Mouse (Mus musculus) kidney, adult 2 months (tissue): ENCODE measurements around the gene Enthd1. TPM values are rescaled to one million over a fixed set of nuclear protein-coding genes. Genes with fewer than 3 reads are reported as not detected.
A peak's percentile ranks its signal among the peaks of the same experiment; 100 is the strongest.

Experiments used
- DNase-seq: peaks from one replicate; pipeline ENCODE4 v3.0.0; 2021
- H3K27ac ChIP-seq: fragments of 200-500 bp; 2 replicates; pipeline ENCODE4 v1.5.1; 2012; ENCODE audit warnings: low read depth, low read length, control low read depth, inconsistent platforms; ENCODE audit not compliant: insufficient read depth
- H3K27me3 ChIP-seq: fragments of 200-500 bp; replicated peaks from 2 replicates; pipeline ENCODE4 v1.6.1; 2012; ENCODE audit warnings: mild to moderate bottlenecking, moderate library complexity, low read length, inconsistent platforms; ENCODE audit not compliant: control insufficient read depth, insufficient read depth
- H3K36me3 ChIP-seq: fragments of 200-500 bp; 2 replicates; pipeline ENCODE4 v1.6.1; 2012; ENCODE audit warnings: mild to moderate bottlenecking, moderate library complexity, low read length, inconsistent platforms; ENCODE audit not compliant: control insufficient read depth, insufficient read depth
- H3K4me1 ChIP-seq: fragments of 200-500 bp; 2 replicates; pipeline ENCODE4 v1.6.1; 2011; ENCODE audit warnings: low read length; ENCODE audit not compliant: control insufficient read depth, insufficient read depth
- H3K4me3 ChIP-seq: fragments of 200-500 bp; 2 replicates; pipeline ENCODE4 v1.5.1; 2011; ENCODE audit warnings: mild to moderate bottlenecking, low read depth, low read length, control low read depth; ENCODE audit not compliant: insufficient read depth
- CTCF ChIP-seq: fragments of 200-500 bp; conservative IDR thresholded peaks from 2 replicates; pipeline ENCODE4 v1.5.1; 2011; ENCODE audit warnings: low read depth, mild to moderate bottlenecking, control low read depth, low read length, moderate library complexity, mixed read lengths; ENCODE audit not compliant: insufficient read depth, insufficient read length
- POLR2A ChIP-seq: fragments of 200-500 bp; IDR thresholded peaks from one replicate; pipeline ENCODE4 v1.6.1; 2011; ENCODE audit warnings: low read depth, low read length, control low read depth
- WGBS: fragments of 180-500 bp; shearing (Covaris S2); methylation state at CpG from one replicate; pipeline ENCODE4 v1.1.7; 2018; 5-methylcytosine and 5-hydroxymethylcytosine counted together
- polyA plus RNA-seq: library from polyadenylated mRNA; depleted of rRNA; stranded (reverse); fragments of >200 nt; gene quantifications from 2 replicates; pipeline ENCODE4 v1.2.3, GENCODE M21; 2012

The Enthd1 gene
- polyA plus RNA-seq, 1 experiment: not detected

DNA sequence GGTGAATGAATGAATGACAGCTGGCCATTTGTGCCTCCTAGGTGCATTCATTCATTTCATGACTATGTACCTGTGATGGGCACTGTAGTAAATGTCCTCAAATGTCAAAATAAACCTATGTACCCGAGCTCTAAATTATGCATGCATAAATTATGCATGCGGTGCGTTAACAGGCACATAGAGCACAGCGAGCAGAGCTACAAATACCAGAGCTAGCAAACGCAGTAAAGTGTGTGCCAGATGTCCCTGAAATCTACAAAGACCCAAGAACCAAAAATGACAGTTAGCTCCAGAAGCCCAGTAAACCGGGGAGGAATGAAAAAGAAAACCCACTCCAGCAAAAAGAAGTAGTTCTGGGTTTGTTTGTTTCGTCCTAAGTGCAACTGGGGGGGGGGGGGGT is 36.5 kb upstream of the Enthd1 start:
- Histone ChIP-seq H3K4me1 (no peaks in the 10 kb centered on the region), H3K27ac (no peak overlapping the region), H3K36me3 (no peaks in the 10 kb centered on the region), H3K4me3 (no peak overlapping the region), H3K27me3 (no peaks in the 10 kb centered on the region)
- DNase-seq: no peak
- WGBS: 59% methylated on average over 7 of the region's 7 CpGs
- TF ChIP-seq CTCF: no peak
- no peak for TF ChIP-seq POLR2A

DNA sequence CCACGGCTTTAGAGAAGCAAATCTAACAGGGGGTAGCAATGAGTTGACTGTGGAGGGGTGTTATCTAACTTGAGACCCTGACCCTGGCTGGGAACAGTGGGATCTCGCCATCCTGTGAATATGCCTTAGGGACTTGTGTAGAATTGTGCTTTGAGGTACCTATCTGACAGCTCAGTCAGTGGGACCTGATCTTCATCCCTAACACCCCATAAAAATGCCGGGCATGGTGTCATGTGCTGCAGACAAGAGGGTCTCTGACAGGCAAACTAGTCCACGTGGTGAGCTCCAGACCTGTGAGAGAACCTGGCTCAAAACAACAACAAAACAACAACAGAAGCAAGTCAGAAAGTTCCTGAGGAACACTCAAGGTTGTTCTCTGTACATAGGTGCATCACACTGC is 34.9 kb upstream of the Enthd1 start:
- no peak for DNase-seq
- H3K27me3 ChIP-seq: no peaks in the 10 kb centered on the region
- H3K27ac ChIP-seq: no peak overlapping the region
- no peaks in the 10 kb centered on the region for H3K4me1 ChIP-seq
- H3K4me3 ChIP-seq: no peak overlapping the region
- no peaks in the 10 kb centered on the region for H3K36me3 ChIP-seq
- TF ChIP-seq CTCF: no peak
- TF ChIP-seq POLR2A: no peak
- 78% methylated on average over 4 of the region's 4 CpGs for WGBS

DNA sequence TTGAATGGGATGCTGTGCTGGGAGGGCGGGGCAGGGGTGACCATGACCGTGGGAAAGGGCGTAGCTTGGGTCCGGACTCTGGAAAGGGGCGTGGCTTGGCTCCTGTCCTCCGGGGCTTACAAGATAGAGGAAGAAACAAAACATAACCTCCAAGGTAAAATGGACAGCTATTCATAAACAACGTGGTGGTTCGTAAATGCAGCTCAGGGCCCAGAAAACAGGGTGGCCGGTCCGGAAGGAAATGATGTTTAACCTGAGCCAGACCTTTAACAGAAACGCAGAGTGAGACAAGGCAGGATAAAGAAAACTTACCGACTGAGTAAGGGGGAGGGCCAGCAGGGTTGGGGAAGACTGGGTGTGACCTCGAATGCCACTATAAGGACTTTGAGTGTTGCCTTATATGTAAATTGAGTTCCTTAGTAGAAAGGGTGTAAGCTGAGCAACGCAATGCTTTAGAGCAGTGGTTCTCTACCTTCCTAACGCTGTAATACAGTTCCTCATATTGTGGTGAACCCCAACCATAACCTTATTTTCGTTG is 34.3 kb upstream of the Enthd1 start:
- Histone ChIP-seq H3K4me3 (no peak overlapping the region), H3K4me1 (no peaks in the 10 kb centered on the region), H3K36me3 (no peaks in the 10 kb centered on the region), H3K27ac (no peak overlapping the region), H3K27me3 (no peaks in the 10 kb centered on the region)
- TF ChIP-seq POLR2A (no peak), CTCF (no peak)
- DNase-seq: peak; percentile 66
- 25% methylated on average over 16 of the region's 16 CpGs for WGBS

DNA sequence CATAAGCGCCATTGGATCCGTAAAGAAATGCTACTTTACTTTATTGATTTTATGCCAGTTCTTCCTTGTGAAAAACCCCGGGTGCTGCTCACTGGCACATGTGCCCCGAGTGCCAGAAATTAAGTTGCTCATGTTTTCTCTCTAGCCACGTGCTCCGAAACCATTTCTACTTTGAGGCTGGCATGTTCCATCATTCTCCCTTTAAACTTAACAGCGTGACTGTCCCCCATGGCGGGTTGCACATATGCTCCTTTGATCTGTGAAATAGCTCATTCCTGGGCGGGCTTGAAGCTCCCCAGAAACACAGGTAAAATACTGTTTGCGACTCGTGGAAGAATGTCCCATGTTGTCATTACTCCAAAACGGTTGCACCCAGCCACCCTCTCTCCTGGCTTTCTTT is 33.8 kb upstream of the Enthd1 start:
- H3K4me3 ChIP-seq: no peak overlapping the region
- peak; percentile 3 for DNase-seq
- no peaks in the 10 kb centered on the region for H3K27me3 ChIP-seq
- H3K4me1 ChIP-seq: no peaks in the 10 kb centered on the region
- WGBS: 31% methylated on average over 12 of the region's 12 CpGs
- TF ChIP-seq POLR2A (no peak), CTCF (no peak)
- H3K27ac ChIP-seq: no peak overlapping the region
- H3K36me3 ChIP-seq: no peaks in the 10 kb centered on the region

DNA sequence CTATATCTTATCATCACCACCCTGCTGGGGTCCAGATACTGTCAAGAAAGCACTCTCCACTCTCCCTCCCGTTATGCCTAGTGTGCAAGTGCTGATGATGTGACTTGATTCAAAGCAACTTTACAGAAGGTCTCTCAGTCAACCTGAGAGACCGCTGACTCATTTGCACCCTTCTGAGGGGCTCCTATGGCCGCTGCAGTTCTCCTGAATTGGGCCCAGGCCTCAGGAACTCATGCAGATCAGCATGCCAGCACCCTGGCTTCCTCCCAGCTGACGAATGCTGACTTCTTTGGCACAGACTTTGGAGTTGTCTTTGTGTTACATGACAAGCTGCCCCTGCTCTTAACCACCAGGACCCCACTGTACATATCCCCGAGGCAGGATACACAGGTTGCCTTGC is 28.9 kb upstream of the Enthd1 start:
- H3K4me3 ChIP-seq: no peak overlapping the region
- no peak overlapping the region for H3K27ac ChIP-seq
- no peaks in the 10 kb centered on the region for H3K4me1 ChIP-seq
- TF ChIP-seq CTCF: no peak
- no peak for TF ChIP-seq POLR2A
- WGBS: 56% methylated on average over 5 of the region's 5 CpGs
- H3K36me3 ChIP-seq: no peaks in the 10 kb centered on the region
- no peaks in the 10 kb centered on the region for H3K27me3 ChIP-seq
- no peak for DNase-seq

DNA sequence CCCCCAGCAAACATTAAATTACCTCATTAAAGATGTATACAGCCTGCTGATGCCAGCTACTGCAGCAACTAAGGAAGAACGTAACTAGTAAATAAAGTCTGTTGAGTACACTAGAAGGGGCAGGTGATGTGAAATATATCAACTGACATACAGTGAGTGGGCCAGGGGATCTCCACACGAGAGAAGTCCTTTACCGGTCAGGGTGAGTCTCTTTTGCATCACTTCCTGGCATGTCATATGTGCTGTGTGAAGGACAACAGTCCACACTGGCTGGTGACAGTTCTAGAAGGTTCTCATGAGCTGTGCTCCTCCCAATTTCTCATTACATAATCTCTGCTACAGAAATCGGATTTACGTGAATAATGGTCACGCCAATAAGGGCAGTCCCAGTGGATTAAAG is 27.8 kb upstream of the Enthd1 start:
- Histone ChIP-seq H3K4me3 (no peak overlapping the region), H3K27ac (no peak overlapping the region), H3K36me3 (no peaks in the 10 kb centered on the region), H3K27me3 (no peaks in the 10 kb centered on the region), H3K4me1 (no peaks in the 10 kb centered on the region)
- DNase-seq: no peak
- no peak for TF ChIP-seq CTCF
- no peak for TF ChIP-seq POLR2A
- WGBS: 80% methylated on average over 6 of the region's 6 CpGs

DNA sequence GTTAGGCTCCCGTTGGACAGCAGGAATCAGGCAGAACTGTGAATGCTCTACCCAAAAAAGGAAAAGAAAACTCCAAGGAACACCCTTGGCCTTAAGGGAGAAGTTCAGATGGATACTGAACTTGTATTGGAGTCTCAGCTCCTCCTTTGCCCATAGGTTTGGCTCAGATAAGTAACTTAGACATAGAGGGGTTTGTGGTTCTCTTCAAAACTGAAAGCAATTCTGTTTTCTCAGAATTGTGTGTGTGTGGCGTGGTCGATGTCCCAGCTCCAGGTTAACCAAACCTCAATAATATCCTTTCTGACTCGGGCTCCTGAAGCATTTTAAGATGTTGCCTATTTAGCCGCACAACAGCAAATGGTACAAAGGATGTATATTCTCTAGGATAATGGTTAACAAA is 25.7 kb upstream of the Enthd1 start:
- Histone ChIP-seq H3K4me3 (no peak overlapping the region), H3K36me3 (no peaks in the 10 kb centered on the region), H3K4me1 (no peaks in the 10 kb centered on the region), H3K27me3 (no peaks in the 10 kb centered on the region), H3K27ac (no peak overlapping the region)
- TF ChIP-seq CTCF: no peak
- TF ChIP-seq POLR2A: no peak
- WGBS: 87% methylated on average over 5 of the region's 5 CpGs
- DNase-seq: no peak

DNA sequence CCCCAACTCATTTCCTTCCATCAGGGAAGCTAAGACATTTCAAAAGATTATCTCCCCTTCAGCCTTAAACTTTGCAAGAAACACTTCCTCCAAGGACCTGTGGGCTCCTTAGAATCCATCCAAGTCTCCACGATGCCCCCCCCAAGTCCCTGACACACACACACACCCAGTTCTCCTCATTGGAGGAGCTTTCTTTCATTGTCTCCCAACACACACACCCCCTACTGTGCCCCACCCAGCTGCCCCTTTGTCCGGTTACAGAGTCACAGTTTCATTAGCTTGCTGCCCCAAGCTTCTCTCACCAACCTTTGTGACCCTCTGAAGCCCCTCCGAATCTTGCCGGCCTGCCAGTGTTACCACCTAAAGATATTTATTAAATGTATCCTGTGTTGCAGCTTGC is 21.3 kb upstream of the Enthd1 start:
- DNase-seq: no peak
- WGBS: 26% methylated on average over 4 of the region's 4 CpGs
- H3K4me3 ChIP-seq: no peak overlapping the region
- H3K4me1 ChIP-seq: no peaks in the 10 kb centered on the region
- H3K27ac ChIP-seq: no peak overlapping the region
- H3K27me3 ChIP-seq: no peaks in the 10 kb centered on the region
- TF ChIP-seq POLR2A (no peak), CTCF (no peak)
- no peaks in the 10 kb centered on the region for H3K36me3 ChIP-seq
